Mouse (Mus musculus) stomach, embryonic 16.5 days (tissue): ENCODE measurements around the gene Slc16a3. TPM values are rescaled to one million over a fixed set of nuclear protein-coding genes. Genes with fewer than 3 reads are reported as not detected.
A peak's percentile ranks its signal among the peaks of the same experiment; 100 is the strongest.

Experiments
- ATAC-seq: fragments of 200-750 bp; cut with Nextera tagmentation; 2 replicates; pipeline ENCODE4 v1.8.0; 2017; ENCODE audit warnings: moderate number of reproducible peaks, moderate TSS enrichment; ENCODE audit not compliant: insufficient read depth, low FRiP score
- H3K27ac ChIP-seq: fragments of 300-500 bp; sonication (generic); 2 replicates; pipeline ENCODE4 v1.5.1; 2014; ENCODE audit warnings: low read length
- H3K27me3 ChIP-seq: fragments of 300-500 bp; sonication (generic); 2 replicates; pipeline ENCODE4 v1.6.1; 2014; ENCODE audit warnings: low read length, control low read depth, mixed read lengths; ENCODE audit not compliant: control insufficient read depth, insufficient read depth
- H3K36me3 ChIP-seq: fragments of 300-500 bp; sonication (generic); 2 replicates; pipeline ENCODE4 v1.6.1; 2014; ENCODE audit warnings: low read length; ENCODE audit not compliant: control insufficient read depth, insufficient read depth
- H3K4me1 ChIP-seq: fragments of 300-500 bp; sonication (generic); 2 replicates; pipeline ENCODE4 v1.6.1; 2014; ENCODE audit warnings: low read length, control low read depth, mixed read lengths; ENCODE audit not compliant: control insufficient read depth, insufficient read depth
- H3K4me2 ChIP-seq: fragments of 300-500 bp; sonication (generic); 2 replicates; pipeline ENCODE4 v1.6.1; 2014; ENCODE audit warnings: low read depth, low read length, mixed read lengths
- H3K4me3 ChIP-seq: fragments of 300-500 bp; sonication (generic); replicated peaks from 2 replicates; pipeline ENCODE4 v1.5.1; 2014; ENCODE audit warnings: mild to moderate bottlenecking, low read length
- H3K9ac ChIP-seq: fragments of 300-500 bp; sonication (generic); 2 replicates; pipeline ENCODE4 v1.6.1; 2014; ENCODE audit warnings: low read length
- H3K9me3 ChIP-seq: fragments of 300-500 bp; sonication (generic); replicated peaks from 2 replicates; pipeline ENCODE4 v1.6.1; 2016; ENCODE audit warnings: low read length, control low read depth; ENCODE audit not compliant: control insufficient read depth
- WGBS: fragments of 180-500 bp; shearing (Covaris S2); extraction: QIAGEN DNeasy Blood & Tissue Kit; methylation state at CpG from one replicate; pipeline ENCODE4 v1.1.7; 2014; 5-methylcytosine and 5-hydroxymethylcytosine counted together
- polyA plus RNA-seq: library from polyadenylated mRNA; unstranded; fragments of >200 nt; fragmentation: Nextera tagmentation; extraction: Ambion mirVana; gene quantifications from 2 replicates; pipeline ENCODE4 v1.2.1, GENCODE M21; 2015

The Slc16a3 gene
- polyA plus RNA-seq, 1 experiment from 2014 or later = 64.3 TPM

DNA sequence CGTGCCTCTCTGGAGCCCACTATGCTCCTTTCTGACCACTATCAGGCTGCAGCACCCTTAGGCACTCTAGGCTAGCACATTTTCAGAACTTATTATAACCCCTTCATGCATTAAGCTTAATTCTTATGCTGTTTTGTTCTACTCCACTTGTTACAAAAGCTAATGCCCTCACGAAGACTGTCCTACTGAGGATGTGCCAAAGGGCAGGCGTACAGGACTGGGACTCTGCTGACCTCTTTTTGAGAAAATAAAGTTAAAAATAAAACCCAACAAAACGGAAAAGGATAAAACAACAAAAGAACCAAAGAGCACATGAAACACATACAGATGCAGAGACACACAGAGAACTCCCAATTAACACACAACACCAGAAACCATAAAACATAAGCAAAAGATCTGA lies 33.4 kb downstream of the Slc16a3 start:
- Histone ChIP-seq H3K9ac (no peak overlapping the region), H3K36me3 (peaks cover 12% of the 10 kb centered on the region; the same call in 1 of the 2 replicates), H3K9me3 (no peaks in the 10 kb centered on the region), H3K4me2 (no peak overlapping the region), H3K4me3 (no peak overlapping the region), H3K4me1 (peaks cover 21% of the 10 kb centered on the region), H3K27ac (no peak overlapping the region), H3K27me3 (no peaks in the 10 kb centered on the region)
- 88% methylated on average over 4 of the region's 4 CpGs for WGBS
- ATAC-seq = no peak

DNA sequence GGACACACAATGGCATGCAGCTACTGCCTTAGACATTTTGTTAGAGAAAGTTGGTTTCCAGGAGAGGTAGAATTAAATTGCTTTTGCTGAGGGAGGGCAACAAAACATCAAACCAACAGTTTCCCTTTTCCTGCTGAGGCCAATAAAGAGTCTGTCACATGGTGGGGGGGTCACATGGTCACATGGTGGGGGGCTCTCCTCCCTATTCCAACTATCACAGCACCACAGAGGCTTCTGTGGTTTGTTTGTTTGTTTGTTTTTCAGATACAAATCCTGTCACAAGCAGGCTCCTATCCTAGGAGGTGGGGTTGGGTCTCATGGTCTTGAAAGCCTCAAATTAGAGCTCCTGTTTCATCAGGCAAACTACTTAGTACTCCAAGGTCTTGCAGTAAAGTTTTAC lies 34.2 kb downstream of the Slc16a3 start:
- H3K27ac ChIP-seq = no peak overlapping the region
- H3K4me1 ChIP-seq = peaks cover 22% of the 10 kb centered on the region
- no peak overlapping the region for H3K4me2 ChIP-seq
- H3K9me3 ChIP-seq = no peaks in the 10 kb centered on the region
- H3K36me3 ChIP-seq = peaks cover 12% of the 10 kb centered on the region; the same call in 1 of the 2 replicates
- no peak overlapping the region for H3K9ac ChIP-seq
- no peak for ATAC-seq
- no peak overlapping the region for H3K4me3 ChIP-seq
- H3K27me3 ChIP-seq = no peaks in the 10 kb centered on the region

DNA sequence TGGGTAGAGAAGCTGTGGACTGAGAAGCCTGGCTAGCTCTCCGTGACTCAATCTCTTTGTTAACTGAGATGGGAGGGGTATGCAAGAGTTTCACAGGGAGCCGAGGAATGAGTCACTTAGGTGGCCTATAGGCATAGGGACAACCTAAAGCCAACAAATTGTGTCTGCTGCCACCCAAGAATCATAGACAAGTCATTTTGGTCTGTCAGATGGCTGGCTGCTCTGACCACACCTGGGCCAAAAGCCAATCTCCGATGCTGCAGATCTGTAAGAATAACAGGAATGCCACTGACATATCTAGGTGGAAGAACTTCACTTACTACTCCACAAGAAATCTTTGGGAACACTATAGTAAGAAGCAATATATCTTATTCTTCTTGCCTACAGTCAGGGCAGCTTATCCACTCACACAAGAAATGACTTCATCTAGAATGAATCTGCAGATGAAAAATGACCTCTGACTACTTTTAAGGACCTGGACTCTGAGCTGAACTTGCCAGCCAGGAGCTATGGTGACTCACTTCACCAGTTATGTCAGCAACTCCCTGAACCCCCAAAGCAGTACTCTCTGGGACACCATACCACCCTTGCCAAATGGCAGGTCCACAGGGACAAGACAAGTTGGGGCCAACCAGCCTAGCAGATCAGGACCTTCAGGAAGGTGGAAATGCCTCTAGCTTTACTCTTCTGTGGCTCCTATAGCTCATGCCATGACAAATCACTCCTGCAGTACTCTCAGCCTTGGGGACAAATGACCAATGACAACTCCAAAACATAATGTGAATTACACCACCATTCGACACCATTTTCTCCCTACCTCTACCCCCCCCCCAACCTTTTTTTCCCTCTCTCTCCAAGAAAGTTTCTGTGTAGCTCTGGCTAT lies 36.4 kb downstream of the Slc16a3 start:
- H3K9me3 ChIP-seq = no peaks in the 10 kb centered on the region
- ATAC-seq = no peak

DNA sequence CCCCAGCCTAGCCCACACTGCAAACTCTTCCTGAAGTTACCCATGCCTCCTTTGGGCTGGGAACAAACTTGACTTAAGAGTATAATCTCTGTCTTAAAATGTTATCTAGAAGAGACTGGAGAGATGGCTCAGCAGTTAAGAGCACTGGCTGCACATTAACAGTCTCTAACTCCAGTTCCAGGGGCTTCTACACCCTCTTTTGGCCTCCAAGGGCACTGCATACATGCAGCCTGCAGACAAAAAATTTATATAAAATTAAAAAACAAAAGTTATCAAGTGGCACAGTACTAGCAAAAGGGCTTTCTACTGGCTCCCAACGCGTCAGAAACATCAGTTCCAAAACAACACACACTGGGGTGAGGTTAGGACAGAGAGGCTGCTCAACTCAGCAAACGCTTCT lies 39.3 kb downstream of the Slc16a3 start:
- Histone ChIP-seq H3K4me3 (no peak overlapping the region), H3K9ac (no peak overlapping the region), H3K4me1 (peaks cover 33% of the 10 kb centered on the region), H3K9me3 (no peaks in the 10 kb centered on the region), H3K4me2 (no peak overlapping the region), H3K27ac (no peak overlapping the region), H3K36me3 (0 out of 2 replicates have a peak, but pooled peaks cover 5% of the 10 kb centered on the region), H3K27me3 (no peaks in the 10 kb centered on the region)
- no peak for ATAC-seq
- 78% methylated on average over 3 of the region's 3 CpGs for WGBS

More for the DNA sequence above, 36.4 kb downstream of the Slc16a3 start:
- Histone ChIP-seq H3K9ac (no peak overlapping the region), H3K4me1 (peaks cover 40% of the 10 kb centered on the region), H3K4me2 (no peak overlapping the region), H3K36me3 (peaks cover 12% of the 10 kb centered on the region; the same call in 1 of the 2 replicates), H3K27ac (peak overlapping the region; percentile 54), H3K4me3 (no peak overlapping the region), H3K27me3 (no peaks in the 10 kb centered on the region)
- 59% methylated on average over 4 of the region's 4 CpGs for WGBS

DNA sequence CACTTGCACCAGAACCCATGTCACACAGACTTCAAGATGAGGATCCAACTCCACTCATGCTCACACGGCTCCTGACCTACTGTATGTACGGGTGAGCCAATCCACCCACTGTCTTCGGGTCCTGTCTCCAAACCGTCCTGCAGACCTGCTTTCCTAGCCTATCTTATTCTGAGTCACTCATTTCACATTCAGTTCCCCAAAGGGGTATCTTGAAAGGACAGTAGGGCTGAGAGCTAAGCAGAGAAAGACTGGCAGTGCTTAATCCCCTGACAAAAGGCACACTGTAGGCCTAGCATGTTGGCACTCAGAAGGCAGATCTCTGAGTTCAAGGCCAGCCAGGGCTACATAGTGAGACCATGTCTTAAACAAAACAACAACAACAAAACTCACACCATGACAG lies 40.1 kb downstream of the Slc16a3 start:
- Histone ChIP-seq H3K4me2 (peak overlapping the region; percentile 93), H3K4me3 (no peak overlapping the region), H3K4me1 (peaks cover 33% of the 10 kb centered on the region), H3K27ac (no peak overlapping the region), H3K36me3 (no peaks in the 10 kb centered on the region), H3K27me3 (no peaks in the 10 kb centered on the region), H3K9me3 (no peaks in the 10 kb centered on the region), H3K9ac (peak overlapping the region; percentile 21; the same call in 1 of the 2 replicates)
- ATAC-seq = no peak
- 63% methylated on average over 4 of the region's 4 CpGs for WGBS

DNA sequence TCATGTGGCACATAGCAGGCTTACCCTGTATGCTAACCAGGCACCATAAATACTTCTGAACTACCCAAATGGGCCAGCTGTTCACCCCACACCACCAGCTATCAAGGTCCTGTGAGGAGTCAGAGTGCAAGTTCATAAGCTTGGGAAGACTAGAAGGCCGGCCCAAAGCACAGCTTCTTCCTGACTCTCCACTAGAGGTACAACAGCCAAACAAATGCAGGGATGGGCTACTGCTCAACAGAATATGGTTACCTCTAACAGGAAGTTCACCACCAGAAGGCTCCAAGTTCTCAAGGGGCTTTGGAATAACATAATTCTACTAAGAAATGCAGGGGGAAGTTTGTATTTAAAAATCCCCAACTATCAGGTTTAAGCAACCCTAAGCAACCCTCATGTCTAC lies 41.2 kb downstream of the Slc16a3 start:
- Histone ChIP-seq H3K4me3 (peak overlapping the region; percentile 99), H3K9ac (peak overlapping the region; percentile 97), H3K4me1 (peaks cover 31% of the 10 kb centered on the region), H3K9me3 (no peaks in the 10 kb centered on the region), H3K36me3 (no peaks in the 10 kb centered on the region), H3K27me3 (no peaks in the 10 kb centered on the region), H3K4me2 (peak overlapping the region; percentile 93), H3K27ac (peak overlapping the region; percentile 94)
- whole genome bisulfite sequencing = 10% methylated on average over 1 of the region's 1 CpGs
- ATAC-seq = no peak

DNA sequence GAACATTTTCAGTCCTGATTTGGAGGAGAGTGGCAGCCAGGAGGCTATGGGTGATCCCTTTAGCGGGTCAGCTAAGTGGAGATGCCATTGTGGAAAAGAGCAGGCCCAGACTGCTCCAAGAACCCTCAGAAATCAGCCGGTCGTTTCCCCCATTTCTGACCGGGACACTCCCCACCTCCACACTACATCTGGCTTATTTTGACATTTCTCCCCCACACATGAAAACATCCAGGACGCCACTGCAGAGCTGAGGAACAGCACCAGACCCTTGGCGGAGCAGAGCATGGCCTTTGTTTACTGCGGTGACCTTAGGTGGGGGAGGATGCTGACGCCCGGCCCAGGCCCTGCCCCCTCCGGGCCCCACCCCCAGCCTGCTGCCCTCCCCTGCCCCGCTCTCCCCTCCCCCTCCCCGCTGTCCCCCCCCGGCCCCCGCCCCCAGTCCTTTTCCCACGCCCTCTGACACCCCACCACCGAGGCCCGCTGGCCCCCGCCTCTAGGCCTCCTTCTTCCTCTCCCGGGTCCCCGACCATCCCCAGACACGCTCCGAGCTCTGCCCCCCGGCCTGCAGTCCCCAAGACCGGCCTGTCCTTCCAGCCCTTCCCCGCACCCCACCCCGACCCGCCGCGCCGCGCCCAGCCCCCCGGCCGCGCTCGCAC lies 42.0 kb downstream of the Slc16a3 start:
- peak; percentile 44; the same call in 1 of the 2 replicates for ATAC-seq

DNA sequence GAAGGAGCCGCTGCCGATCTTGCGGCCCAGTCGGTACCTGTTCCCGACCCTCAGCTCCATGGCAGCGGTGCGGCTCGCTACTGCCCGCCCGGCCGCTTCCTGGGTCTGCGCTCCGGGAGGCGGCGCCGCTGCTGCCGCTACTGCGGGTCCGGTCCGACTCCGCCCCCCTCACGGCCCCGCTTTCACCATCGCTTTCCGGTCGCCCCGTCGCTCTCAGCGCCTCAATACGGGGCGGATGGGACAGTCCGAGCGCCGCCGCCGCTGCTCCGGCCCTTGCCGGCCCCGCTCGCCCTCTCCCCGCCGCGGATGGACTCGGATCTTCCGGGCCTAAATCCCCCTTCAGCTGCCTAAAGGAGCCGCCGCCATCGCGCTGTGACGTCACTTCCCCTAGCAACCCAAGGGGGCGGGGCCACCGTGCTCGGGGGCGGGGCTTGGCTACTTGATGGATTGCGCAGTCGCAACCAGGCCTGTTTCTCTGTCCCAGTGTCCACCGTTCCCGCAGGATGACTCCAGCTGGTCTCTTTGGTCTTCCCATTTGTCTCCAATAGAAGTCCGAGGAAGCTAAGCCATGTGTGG lies 42.8 kb downstream of the Slc16a3 start, which contains the start of gene Csnk1d:
TSS of gene Csnk1d (minus strand) at position 380 of the 576 bp plus-strand sequence.
- Histone ChIP-seq H3K9me3 (no peaks in the 10 kb centered on the region), H3K4me1 (peaks cover 22% of the 10 kb centered on the region), H3K27ac (peak within 1 kb of the TSS; percentile 94), H3K9ac (peak within 1 kb of the TSS; percentile 97), H3K27me3 (no peaks in the 10 kb centered on the region), H3K4me2 (peak within 1 kb of the TSS; percentile 93), H3K4me3 (peak within 1 kb of the TSS; percentile 99), H3K36me3 (no peaks in the 10 kb centered on the region)
- ATAC-seq = peak; percentile 93
- WGBS = 0% methylated on average over 59 of the region's 59 CpGs

More for the DNA sequence above, 42.0 kb downstream of the Slc16a3 start:
- Histone ChIP-seq H3K36me3 (no peaks in the 10 kb centered on the region), H3K4me3 (peak overlapping the region; percentile 99), H3K4me2 (peak overlapping the region; percentile 93), H3K9me3 (no peaks in the 10 kb centered on the region), H3K27me3 (no peaks in the 10 kb centered on the region), H3K9ac (peak overlapping the region; percentile 97), H3K4me1 (peaks cover 27% of the 10 kb centered on the region), H3K27ac (peak overlapping the region; percentile 94)
- WGBS = under 1% methylated on average over 21 of the region's 35 CpGs

DNA sequence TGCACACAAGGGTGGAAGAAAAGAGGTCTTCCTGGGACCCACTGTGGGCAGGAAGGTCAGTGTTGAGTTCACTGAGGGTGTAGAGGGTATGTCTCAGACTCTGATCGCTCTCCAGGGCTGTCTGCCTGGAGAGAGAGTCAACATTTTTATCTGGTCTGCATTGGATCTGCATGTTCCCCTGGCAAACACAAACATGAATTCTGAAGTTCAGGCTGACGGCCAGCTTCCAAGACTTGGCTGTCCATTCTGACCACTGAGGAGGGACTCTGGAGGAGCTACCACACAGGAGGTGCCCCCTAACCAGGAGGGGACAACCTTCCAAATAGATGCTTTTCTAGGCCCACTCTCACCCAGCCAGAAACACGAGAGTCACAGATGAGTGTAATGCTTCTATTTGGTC lies 43.5 kb downstream of the Slc16a3 start:
- Histone ChIP-seq H3K27ac (peak overlapping the region; percentile 94), H3K36me3 (no peaks in the 10 kb centered on the region), H3K4me2 (peak overlapping the region; percentile 93), H3K9me3 (no peaks in the 10 kb centered on the region), H3K4me1 (peaks cover 22% of the 10 kb centered on the region), H3K9ac (peak overlapping the region; percentile 67), H3K27me3 (no peaks in the 10 kb centered on the region), H3K4me3 (peak overlapping the region; percentile 99)
- 54% methylated on average over 3 of the region's 3 CpGs for WGBS
- no peak for ATAC-seq
